Mouse (Mus musculus): Measurements from ENCODE around the gene Ado.

The Ado gene

DNA sequence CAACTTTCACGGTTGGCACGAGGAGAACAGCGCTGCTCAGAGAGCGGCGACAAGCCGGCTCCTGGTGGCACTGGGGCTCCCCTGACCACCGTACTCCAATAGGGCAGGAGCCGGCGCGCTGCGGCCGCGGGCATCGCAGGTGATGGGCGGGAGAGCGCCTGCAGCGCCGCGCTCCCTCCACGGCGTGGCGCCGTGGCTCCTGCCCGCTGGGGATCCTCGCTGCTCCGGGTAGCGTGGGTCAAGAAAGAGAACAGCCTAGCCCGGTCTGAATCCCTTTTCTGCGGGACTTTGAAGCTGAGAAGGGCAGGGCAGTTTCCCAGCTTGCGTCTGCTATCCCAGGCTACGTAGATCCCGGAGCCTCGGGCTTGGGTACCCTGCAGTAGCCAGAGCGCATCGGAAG, 12.8 kb downstream of the Ado start:
- peak; percentile 87 for DNase-seq

DNA sequence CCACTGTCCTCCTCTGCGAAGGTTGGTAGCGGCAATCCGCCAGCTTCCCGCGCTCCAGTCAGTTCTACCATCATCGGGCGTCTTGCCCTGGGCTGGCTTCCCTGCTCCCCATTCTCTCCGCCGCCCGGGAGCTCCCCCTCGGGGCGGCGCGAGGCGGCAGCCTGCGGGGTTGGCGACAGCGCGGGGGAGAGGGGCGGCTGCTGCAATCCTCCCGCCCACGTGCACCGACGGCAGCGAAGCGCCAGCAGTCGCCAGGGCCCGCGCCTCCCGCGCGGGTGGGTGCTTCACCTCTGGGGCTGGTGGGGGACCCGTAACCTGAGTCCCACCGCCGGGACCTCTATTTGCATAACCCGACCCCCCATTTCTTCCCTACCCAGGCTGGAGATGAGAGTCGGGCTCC, 13.5 kb downstream of the Ado start, which contains the start of gene Egr2:
Gene Egr2, plus strand, starts transcription at position 220 of the 400 bp plus-strand sequence.
- peak; percentile 43 for DNase-seq

DNA sequence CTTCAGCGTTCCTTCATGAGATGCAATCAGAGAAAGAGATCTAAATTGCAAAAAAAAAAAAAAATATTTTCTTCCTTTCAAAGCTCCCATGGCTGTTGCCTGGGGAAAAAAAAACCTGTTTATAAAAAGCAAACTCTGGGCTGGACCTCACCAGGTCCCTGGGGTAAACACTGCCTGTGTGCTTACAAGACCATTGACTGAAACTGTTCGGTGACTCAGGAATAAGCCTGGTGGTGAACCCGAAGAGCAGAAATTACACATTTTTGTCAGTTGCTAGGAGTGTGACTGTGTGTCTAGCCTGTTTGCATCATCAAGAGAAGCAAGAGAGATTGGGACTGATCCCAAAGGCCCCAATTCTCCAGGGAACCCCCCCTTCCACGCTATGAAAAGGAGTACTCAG, 19.0 kb downstream of the Ado start:
- DNase-seq: no peak

DNA sequence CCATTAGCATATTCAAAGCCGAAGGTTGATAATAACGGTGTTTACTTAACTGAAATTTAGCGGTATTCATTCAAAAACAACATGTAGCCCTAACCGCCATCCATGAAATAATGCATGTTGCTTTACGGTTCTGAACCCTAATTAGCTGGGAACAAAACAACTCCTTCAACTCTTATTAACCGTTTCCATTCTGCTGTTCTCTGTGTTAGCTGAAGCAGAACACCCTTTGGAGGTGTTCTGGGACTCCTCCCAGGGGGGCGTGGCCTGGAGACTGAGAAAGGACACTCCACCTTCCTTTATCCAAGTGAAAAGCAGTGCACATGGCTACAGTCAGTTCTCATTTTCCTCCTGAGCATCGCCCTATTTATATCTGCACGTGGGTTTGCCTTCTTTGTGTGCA, 22.3 kb downstream of the Ado start:
- no peak for DNase-seq

DNA sequence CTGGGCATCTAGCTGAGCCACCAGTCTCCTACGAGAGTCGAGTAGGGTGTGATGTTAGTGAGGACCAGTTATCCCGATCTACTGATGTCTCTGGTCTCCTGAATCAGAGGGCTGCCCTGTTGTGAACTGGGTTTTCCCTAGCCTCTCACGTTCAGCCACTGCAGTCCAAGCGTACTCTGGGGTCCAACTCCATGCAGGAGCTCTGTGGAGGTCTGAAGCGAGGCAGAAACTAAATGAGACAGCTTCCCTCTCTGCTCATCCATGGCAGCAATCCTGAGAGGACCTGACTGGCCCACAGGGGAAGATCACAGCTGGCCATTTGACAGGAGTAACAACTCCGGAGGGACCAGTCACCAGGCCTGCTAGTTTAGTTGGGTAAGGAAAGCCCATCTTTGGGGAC, 24.1 kb downstream of the Ado start:
- DNase-seq: no peak

DNA sequence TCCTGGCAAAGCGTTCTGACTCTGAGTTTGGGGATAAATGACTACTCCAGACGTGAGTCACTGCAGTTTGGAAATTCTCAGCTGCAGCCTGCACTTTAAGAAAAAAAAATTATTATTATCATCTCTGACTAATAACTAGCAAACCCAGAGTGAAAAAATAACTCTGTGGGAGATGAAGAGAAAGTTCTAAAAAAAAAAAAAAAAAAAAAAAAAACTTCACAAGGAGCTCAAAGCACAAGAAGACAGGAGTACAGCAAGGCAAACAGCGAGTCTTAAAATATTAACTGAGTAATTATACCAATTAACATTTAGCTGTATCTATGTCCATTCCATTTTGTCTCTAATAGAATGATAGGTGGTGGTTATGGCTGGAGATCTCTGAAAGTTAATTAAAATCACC, 24.6 kb downstream of the Ado start:
- DNase-seq: no peak

DNA sequence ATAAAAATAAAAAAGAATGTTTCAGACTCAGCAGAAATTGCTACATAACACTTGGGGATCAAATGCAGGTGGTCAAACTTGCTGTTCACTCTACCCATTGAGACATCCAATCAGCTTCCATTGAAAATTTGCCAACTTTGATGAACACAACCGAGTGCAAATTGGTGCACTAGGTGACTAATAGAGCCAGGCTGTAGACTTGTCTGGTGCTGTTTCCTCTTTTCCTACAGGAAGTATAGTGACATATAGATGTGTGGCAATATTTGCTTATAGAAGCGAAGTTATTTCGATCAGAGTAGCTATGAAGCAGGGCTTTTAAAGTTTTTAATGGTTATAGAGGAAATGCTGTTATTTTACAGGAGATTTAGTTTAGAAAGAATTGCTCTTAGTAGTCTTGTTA, 30.0 kb downstream of the Ado start:
- no peak for DNase-seq

DNA sequence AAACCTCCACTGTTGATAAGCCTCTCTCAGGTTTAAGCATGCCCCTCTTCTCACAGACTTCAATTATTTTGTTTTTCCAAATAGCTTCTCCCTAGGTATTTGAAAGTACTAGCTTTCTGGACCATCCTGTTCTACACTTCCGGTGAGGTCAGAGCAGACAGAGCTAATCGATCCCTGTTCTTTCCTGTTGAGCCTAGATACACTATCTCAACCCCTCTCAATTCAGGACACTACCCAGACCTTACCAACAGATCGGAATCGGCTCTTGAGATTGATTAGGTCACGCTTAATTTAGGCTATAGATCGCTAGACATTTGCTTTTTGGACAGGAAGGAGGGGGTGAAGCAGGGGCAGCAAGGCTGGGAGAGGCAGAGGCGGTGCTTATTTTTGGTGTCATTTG, 35.9 kb downstream of the Ado start:
- no peak for DNase-seq

DNA sequence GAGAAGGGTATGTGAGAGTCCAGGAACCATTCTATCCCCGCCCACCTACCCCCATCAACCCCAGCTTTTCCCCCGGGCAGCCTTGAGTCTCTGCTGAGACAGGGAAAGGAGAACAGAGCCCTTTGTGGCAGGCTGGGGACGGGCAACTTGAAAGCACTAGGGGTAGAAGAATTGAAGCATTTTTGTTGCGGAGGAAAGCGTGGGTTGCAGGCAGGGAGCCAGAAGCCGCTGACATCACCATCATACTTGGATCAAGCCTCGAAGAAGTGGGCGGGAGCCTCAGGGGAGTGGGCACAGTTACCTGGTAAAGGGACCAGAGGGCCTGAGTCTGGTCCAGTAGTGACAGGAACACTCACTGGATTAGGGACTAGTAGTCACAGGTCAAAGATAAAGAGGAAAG, 36.5 kb downstream of the Ado start:
- DNase-seq: no peak

DNA sequence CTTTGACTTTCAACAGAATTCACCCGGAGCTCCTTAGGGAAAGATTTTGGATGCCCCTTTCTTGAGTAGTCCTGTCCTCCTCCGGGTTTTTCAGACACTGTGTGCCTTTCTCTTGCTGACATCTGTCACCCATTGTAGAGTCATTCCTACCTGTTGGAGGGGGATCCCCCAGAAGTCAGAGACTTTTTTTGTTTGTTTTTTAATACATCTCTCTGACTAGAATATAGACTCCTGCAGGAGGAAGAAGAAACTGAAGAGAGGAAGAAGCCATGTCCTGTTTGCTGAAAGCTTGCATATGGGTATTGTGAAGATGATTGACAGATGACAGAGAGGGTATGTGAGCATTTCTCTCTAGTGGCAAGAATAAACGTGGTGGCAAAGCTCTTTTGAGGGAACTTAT, 43.5 kb downstream of the Ado start:
- DNase-seq: no peak

DNA sequence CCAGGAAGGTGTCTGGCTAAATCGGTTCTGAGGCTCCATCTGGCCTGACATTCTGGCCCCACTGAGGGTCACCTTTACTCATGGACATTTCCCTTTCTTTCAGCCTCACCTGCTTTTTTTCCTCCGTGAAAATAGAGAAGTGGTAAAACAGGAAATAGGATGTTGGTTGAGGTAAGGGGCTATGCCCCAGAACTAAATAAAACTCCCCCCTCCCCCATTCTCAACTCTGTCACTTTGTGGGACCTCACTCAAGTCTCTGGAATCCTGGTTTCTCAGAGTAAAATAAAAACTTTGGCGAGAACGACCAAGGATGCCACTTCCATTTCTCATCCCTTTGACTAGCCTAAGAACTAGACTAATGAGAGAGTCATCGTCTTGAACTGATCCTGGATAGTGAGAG, 44.7 kb downstream of the Ado start:
- DNase-seq: no peak

DNA sequence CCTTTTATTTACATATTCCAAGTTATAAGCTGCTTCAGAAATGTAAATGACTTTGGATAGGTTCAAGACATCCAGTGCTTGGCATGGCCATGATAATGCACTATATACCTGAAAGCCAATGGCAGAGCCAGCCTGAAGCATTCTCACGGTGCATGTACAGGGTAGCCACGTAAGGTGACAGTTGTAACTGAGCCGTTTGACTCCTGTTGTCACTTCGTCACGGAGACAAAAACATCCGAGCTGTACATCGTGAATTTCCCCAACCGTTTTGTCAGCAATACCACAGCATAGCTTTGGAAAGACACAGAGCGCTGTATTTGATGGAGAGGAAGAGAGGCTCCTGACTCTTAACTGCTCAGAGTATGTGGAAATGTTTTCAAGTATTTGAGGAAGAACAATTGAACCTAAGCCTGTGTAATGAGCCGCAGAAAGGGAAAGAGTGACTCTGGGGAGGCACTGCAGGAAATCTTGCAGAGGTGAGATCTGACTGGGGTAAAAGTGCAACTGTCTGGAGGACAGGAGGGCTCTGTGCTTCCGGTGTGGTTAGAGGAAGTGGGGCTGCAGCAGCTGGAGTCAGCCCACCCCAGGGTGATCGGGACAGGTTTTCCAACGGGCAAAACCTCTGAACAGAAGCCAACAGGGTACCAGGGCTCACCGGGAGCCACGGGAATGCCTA, 45.3 kb downstream of the Ado start:
- no peak for DNase-seq

DNA sequence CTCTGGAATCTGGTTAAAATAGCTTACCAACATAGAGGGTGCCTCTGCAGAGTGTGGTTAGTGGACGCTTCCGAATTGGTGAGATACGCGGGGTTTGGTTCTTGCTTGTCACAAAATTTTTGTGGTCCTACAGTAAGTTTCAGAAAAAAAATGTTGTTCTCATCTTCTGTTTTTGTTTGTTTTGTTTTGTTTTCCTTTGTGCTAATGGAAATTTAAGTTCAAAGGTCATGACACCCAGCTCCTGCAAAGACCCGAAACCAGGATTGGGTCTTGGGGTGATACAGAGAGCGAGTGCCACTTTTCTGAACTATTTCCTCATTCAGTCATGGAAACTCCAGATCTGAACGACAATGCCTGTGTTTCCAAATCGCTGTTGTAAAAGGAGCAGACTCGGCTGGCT, 50.8 kb downstream of the Ado start:
- DNase-seq: no peak

DNA sequence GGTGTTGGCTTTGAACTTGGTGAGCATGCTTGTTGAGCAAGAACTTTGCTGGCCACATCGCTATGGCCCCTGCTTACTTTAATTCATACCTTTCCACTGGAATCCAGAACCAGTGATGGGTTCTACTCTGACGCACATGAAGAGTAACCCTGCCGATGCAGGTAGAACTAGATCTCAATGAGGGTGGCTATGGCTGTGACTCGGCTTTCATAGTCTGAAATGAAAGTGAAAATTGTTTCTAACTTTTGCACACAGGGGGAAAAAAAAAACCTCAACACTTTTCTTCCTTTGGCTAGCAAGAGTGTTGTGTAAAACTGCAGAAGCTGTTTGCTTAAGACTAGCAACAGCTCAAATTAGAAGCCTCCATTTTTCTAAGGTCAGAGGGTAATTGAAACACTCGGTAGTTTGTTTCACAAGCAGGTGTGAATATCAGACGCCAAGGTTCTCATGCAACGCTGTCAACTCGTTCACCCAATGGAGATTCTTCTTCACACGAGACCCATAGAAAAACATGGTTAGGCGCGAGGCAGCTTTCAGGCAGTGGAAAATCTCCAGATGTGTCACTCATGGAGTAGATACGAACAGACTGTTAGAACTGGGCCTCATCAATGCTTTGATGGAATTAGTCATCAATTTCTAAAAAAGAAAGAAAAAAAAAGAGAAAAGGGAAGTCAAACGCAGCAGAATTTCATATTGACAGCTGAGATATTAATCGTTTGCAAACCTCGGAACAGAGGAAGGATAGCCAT, 51.4 kb downstream of the Ado start:
- no peak for DNase-seq
